Mouse (Mus musculus): ENCODE measurements at regions not wholly inside any gene's neighbourhood (a gene's known extent, or its start where the extent isn't known, plus 50 kb on each side); places are given as distances from the start of the nearest gene placed in this dataset.

GRCm38 (mm10) chr11:56335937-56336336, 295.1 kb upstream of the Nmur2 start:
- TF ChIP-seq MYB (IDR thresholded peaks at IDR 0.05; ENCODE audit: low read depth, low read length) (no peak), UBTF (IDR thresholded peaks at IDR 0.05; ENCODE audit: borderline replicate concordance, insufficient read depth, low read depth, low read length) (no peak), MXI1 (IDR thresholded peaks at IDR 0.05; ENCODE audit: low read depth, low read length) (no peak), GATA1 (IDR thresholded peaks at IDR 0.05; ENCODE audit: low read depth, low read length) (no peak), TCF12 (IDR thresholded peaks at IDR 0.05; ENCODE audit: low read depth, low read length) (no peak), MAZ (IDR thresholded peaks at IDR 0.05; ENCODE audit: low read depth, low read length) (no peak), MEF2A (IDR thresholded peaks at IDR 0.05; ENCODE audit: extremely low read depth, insufficient replicate concordance, low read depth, low read length, poor library complexity, severe bottlenecking) (no peak), USF1 (IDR thresholded peaks at IDR 0.05; ENCODE audit: low read depth, low read length) (no peak), POLR2AphosphoS2 (IDR thresholded peaks at IDR 0.05; ENCODE audit: low read length) (no peak)
- Histone ChIP-seq H3K9me3 (replicated peaks; ENCODE audit: insufficient read depth, low read length) (no peaks in the 10 kb centered on the region), H3K27me3 (ENCODE audit: control insufficient read depth in 1 of 2, insufficient read depth in 2 of 2, low read length in 2 of 2) (no peaks in the 10 kb centered on the region), H3K27ac (ENCODE audit: control insufficient read depth, low read depth, low read length) (no peak overlapping the region), H3K79me2 (ENCODE audit: control insufficient read depth, insufficient read depth, low read length, poor library complexity) (no peaks in the 10 kb centered on the region), H3K36me3 (ENCODE audit: control insufficient read depth in 1 of 2, insufficient read depth in 2 of 2, low read length in 2 of 2) (no peaks in the 10 kb centered on the region), H3K4me3 (ENCODE audit: control insufficient read depth in 1 of 2, insufficient read depth in 1 of 2, low read depth in 2 of 2, low read length in 2 of 2) (no peak overlapping the region), H3K4me1 (ENCODE audit: control insufficient read depth in 1 of 2, insufficient read depth in 2 of 2, low read length in 2 of 2) (no peaks in the 10 kb centered on the region), H3K9ac (ENCODE audit: control insufficient read depth, low read depth, low read length, poor library complexity, severe bottlenecking) (no peak overlapping the region)
- DNase-seq (ENCODE audit: low read depth, low spot score), result no peak

GRCm38 (mm10) chr11:56320293-56320692, 279.5 kb upstream of the Nmur2 start:
- TF ChIP-seq SMC3 (IDR thresholded peaks at IDR 0.05; ENCODE audit: low read depth, low read length) (no peak), ETS1 (IDR thresholded peaks at IDR 0.05; ENCODE audit: low read depth, low read length) (no peak), NELFE (IDR thresholded peaks at IDR 0.05; ENCODE audit: low read depth, low read length) (no peak), MYC (IDR thresholded peaks at IDR 0.05; ENCODE audit: low read depth, low read length) (no peak), CHD1 (IDR thresholded peaks at IDR 0.05; ENCODE audit: low read depth, low read length) (no peak), NRF1 (IDR thresholded peaks at IDR 0.05; ENCODE audit: insufficient read depth, low read depth, low read length, poor library complexity, severe bottlenecking) (no peak), UBTF (IDR thresholded peaks at IDR 0.05; ENCODE audit: borderline replicate concordance, insufficient read depth, low read depth, low read length) (no peak), MAX (IDR thresholded peaks at IDR 0.05; ENCODE audit: low read length) (no peak), CTCF (IDR thresholded peaks at IDR 0.05 in 2 of 3, conservative IDR thresholded peaks at IDR 0.05 in 1 of 3; ENCODE audit: control insufficient read depth in 1 of 3, insufficient read depth in 1 of 3, low read depth in 2 of 3, low read length in 3 of 3, poor library complexity in 1 of 3, severe bottlenecking in 1 of 3) (no peak)
- H3K36me3 ChIP-seq (ENCODE audit: control insufficient read depth in 1 of 2, insufficient read depth in 2 of 2, low read length in 2 of 2), result no peaks in the 10 kb centered on the region
- H3K9me3 ChIP-seq (replicated peaks; ENCODE audit: insufficient read depth, low read length), result no peaks in the 10 kb centered on the region
- DNase-seq (ENCODE audit: low read depth, low spot score), result no peak
- H3K4me1 ChIP-seq (ENCODE audit: control insufficient read depth in 1 of 2, insufficient read depth in 2 of 2, low read length in 2 of 2), result no peaks in the 10 kb centered on the region
- H3K27me3 ChIP-seq (ENCODE audit: control insufficient read depth in 1 of 2, insufficient read depth in 2 of 2, low read length in 2 of 2), result no peaks in the 10 kb centered on the region
- no peak overlapping the region for H3K4me3 ChIP-seq (ENCODE audit: control insufficient read depth in 1 of 2, insufficient read depth in 1 of 2, low read depth in 2 of 2, low read length in 2 of 2)
- no peaks in the 10 kb centered on the region for H3K79me2 ChIP-seq (ENCODE audit: control insufficient read depth, insufficient read depth, low read length, poor library complexity)
- H3K9ac ChIP-seq (ENCODE audit: control insufficient read depth, low read depth, low read length, poor library complexity, severe bottlenecking), result no peak overlapping the region
- H3K27ac ChIP-seq (ENCODE audit: control insufficient read depth, low read depth, low read length), result no peak overlapping the region
